21 mouse cellular contexts compared by ENCODE assay signal in genomic region chr5:137210689-137211088, GRCm38 (mm10). TPM values are rescaled to one million over a fixed set of nuclear protein-coding genes. Genes with fewer than 3 reads are reported as not detected.
A peak's percentile ranks its signal among the peaks of the same experiment; 100 is the strongest.
DNase-seq lines count a peak whose midpoint lies in the region; ATAC-seq and TF ChIP-seq lines count a peak whose summit lies in the region.
"Had no signal": no experiment of that assay in that cellular context is flagged by ENCODE, and none has a peak within 500 bp of the region (broad histone marks: within the 10 kb centered on the region; RNA-seq: fewer than 3 reads in every experiment).

No protein-coding gene starts in this region.

- no peak overlapping the region for H3K9ac ChIP-seq in intestine, postnatal 0 days (ENCODE audit: low read depth, low read length)
- H3K9ac ChIP-seq in hindbrain, embryonic 12.5 days = no peak overlapping the region
- H3K9ac ChIP-seq: forebrain, embryonic 15.5 days; heart, embryonic 13.5 days had no signal

- H3K27ac ChIP-seq in intestine, postnatal 0 days (ENCODE audit: low read depth, low read length) = no peak overlapping the region
- H3K27ac ChIP-seq in hindbrain, embryonic 12.5 days = no peak overlapping the region
- H3K27ac ChIP-seq: forebrain, embryonic 15.5 days; heart, embryonic 13.5 days had no signal

- H3K36me3 ChIP-seq in E14TG2a.4 (ENCODE audit: insufficient read depth, low read length) = no peaks in the 10 kb centered on the region
- H3K36me3 ChIP-seq in intestine, postnatal 0 days (ENCODE audit: control insufficient read depth, insufficient read depth) = no peaks in the 10 kb centered on the region
- no peaks in the 10 kb centered on the region for H3K36me3 ChIP-seq in hindbrain, embryonic 12.5 days
- H3K36me3 ChIP-seq: forebrain, embryonic 15.5 days; heart, embryonic 13.5 days had no signal

- TF ChIP-seq CTCF in E14TG2a.4 (conservative IDR thresholded peaks at IDR 0.05; ENCODE audit: low read length) = no peak
- TF ChIP-seq CTCF in intestine, postnatal 0 days (IDR thresholded peaks at IDR 0.05; ENCODE audit: low read depth) = no peak

- peak; percentile 85 for DNase-seq in heart, adult 11 months
- no peak for DNase-seq in heart, adult 9 months (ENCODE audit: low spot score in 2 of 2)
- peak; percentile 59 for DNase-seq in ZHBTc4 (ENCODE audit: low read depth, low spot score)
- DNase-seq in urinary bladder, adult 2 months (ENCODE audit: low spot score) = no peak
- DNase-seq: adrenal gland, postnatal 14 days; cerebellum, adult 11-12 months; cerebellum, adult 9-10 months; cerebellum, postnatal 25 days; gastrocnemius, postnatal 36 days; heart, adult 18-20 months; heart, postnatal 36 days had no signal

- H3K4me3 ChIP-seq in E14TG2a.4 (replicated peaks; ENCODE audit: low read length) = peak overlapping the region; percentile 37
- H3K4me3 ChIP-seq in intestine, postnatal 0 days (ENCODE audit: low read depth, low read length) = no peak overlapping the region
- H3K4me3 ChIP-seq in hindbrain, embryonic 12.5 days = no peak overlapping the region
- H3K4me3 ChIP-seq: forebrain, embryonic 15.5 days; heart, embryonic 13.5 days had no signal

- peak; percentile 59 for ATAC-seq in intestine, postnatal 0 days
- no peak for ATAC-seq in hindbrain, embryonic 12.5 days (ENCODE audit: low FRiP score)
- ATAC-seq: forebrain, embryonic 15.5 days; hindbrain, embryonic 16.5 days; inflammation-experienced regulatory T-cells, adult 6 months had no signal

- H3K4me2 ChIP-seq in intestine, postnatal 0 days (replicated peaks; ENCODE audit: low read depth) = peak overlapping the region; percentile 56
- no peak overlapping the region for H3K4me2 ChIP-seq in hindbrain, embryonic 12.5 days (replicated peaks)
- H3K4me2 ChIP-seq: forebrain, embryonic 15.5 days; heart, embryonic 13.5 days had no signal

- H3K27me3 ChIP-seq in E14TG2a.4 (ENCODE audit: insufficient read depth, low read length) = peaks cover 12% of the 10 kb centered on the region
- no peaks in the 10 kb centered on the region for H3K27me3 ChIP-seq in intestine, postnatal 0 days (replicated peaks; ENCODE audit: control insufficient read depth, insufficient read depth, low read length)
- H3K27me3 ChIP-seq in hindbrain, embryonic 12.5 days = no peaks in the 10 kb centered on the region; the same call in 1 of the 2 replicates
- H3K27me3 ChIP-seq: forebrain, embryonic 15.5 days had no signal

- peaks cover 23% of the 10 kb centered on the region for H3K4me1 ChIP-seq in E14TG2a.4 (replicated peaks; ENCODE audit: low read depth, low read length)
- H3K4me1 ChIP-seq in intestine, postnatal 0 days (replicated peaks; ENCODE audit: control insufficient read depth, insufficient read depth, low read length) = peaks cover 8% of the 10 kb centered on the region; the same call in 1 of the 2 replicates
- no peaks in the 10 kb centered on the region for H3K4me1 ChIP-seq in hindbrain, embryonic 12.5 days
- H3K4me1 ChIP-seq: forebrain, embryonic 15.5 days had no signal

- H3K9me3 ChIP-seq in E14TG2a.4 (ENCODE audit: low read length) = no peaks in the 10 kb centered on the region
- no peaks in the 10 kb centered on the region for H3K9me3 ChIP-seq in intestine, postnatal 0 days (ENCODE audit: control insufficient read depth)
- H3K9me3 ChIP-seq in hindbrain, embryonic 12.5 days (replicated peaks) = no peaks in the 10 kb centered on the region
- H3K9me3 ChIP-seq: forebrain, embryonic 15.5 days; heart, embryonic 13.5 days had no signal

- WGBS in intestine, postnatal 0 days = 55% methylated on average over 8 of the region's 8 CpGs
- 67% methylated on average over 8 of the region's 8 CpGs for WGBS in hindbrain, embryonic 12.5 days

RNA-seq across cellular contexts. Expression of gene Muc3a, which starts 1.5 kb away (rescaled TPM):
- 17.1 and 18.0 TPM in 2 replicates for polyA plus RNA-seq in intestine, postnatal 0 days (2015; fragmentation: Nextera tagmentation; extraction: Ambion mirVana)
- polyA plus RNA-seq in urinary bladder, adult 2 months (2012; rRNA removed) = 1.3 and 1.4 TPM in 2 replicates
- not detected in 2 replicates for polyA plus RNA-seq in hindbrain, embryonic 12.5 days (2016; fragmentation: Nextera tagmentation; extraction: Ambion mirVana)
- polyA plus RNA-seq: C2C12; forebrain, embryonic 11.5 days; forebrain, embryonic 15.5 days; heart, embryonic 13.5 days; heart, postnatal 0 days had no signal

Comparison
In these comparisons a context has a peak if more than half of its experiments do, and no peak if none do; other contexts are left out.
1. DNase-seq: peak in heart, adult 11 months (single experiment) and ZHBTc4 (single experiment); none in heart, adult 9 months (0 of 2) and urinary bladder, adult 2 months (single experiment).